Mouse (Mus musculus): ENCODE data around the gene Il11. TPM values are rescaled to one million over a fixed set of nuclear protein-coding genes. Genes with fewer than 3 reads are reported as not detected.

The Il11 gene
- polyA plus RNA-seq, 1 experiment from 2014 or later: 1.3 TPM

DNA sequence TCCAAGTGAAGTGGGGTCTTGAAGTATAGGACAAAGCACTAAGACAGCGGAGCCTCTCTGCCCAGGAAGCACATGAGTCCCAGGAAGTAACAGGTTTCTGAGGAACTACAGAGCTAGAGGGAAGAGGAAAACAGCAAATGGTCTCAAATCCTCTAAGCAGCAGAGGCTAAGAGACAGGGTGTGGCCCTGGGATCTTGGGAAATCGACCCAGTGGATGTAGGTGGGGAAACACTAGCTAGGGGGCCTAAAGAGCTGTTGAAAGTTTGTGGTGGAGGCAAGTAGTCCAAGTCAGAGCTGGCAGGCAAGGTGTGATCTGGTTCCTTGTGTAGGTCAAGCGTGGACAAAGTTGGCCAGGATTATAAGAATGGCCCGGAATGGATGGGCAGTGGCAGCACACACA, 34.3 kb downstream of the Il11 start:
- Histone ChIP-seq H3K9me3 (replicated peaks; ENCODE audit: control insufficient read depth, low read length, poor library complexity, severe bottlenecking) (no peaks in the 10 kb centered on the region), H3K4me1 (ENCODE audit: control insufficient read depth, insufficient read depth, low read length) (peaks cover 14% of the 10 kb centered on the region), H3K4me3 (ENCODE audit: low read depth, low read length) (no peak overlapping the region), H3K27ac (ENCODE audit: low read length) (no peak overlapping the region), H3K4me2 (ENCODE audit: low read length) (no peak overlapping the region), H3K36me3 (ENCODE audit: control insufficient read depth, insufficient read depth, low read length) (peaks cover 10% of the 10 kb centered on the region), H3K27me3 (ENCODE audit: control insufficient read depth, insufficient read depth, low read depth, low read length) (no peaks in the 10 kb centered on the region), H3K9ac (ENCODE audit: low read depth, low read length) (no peak overlapping the region)
- WGBS: 85% methylated on average over 4 of the region's 4 CpGs
- ATAC-seq: no peak

- no peak overlapping the region for H3K4me3 ChIP-seq (ENCODE audit: low read depth, low read length)
- no peaks in the 10 kb centered on the region for H3K27me3 ChIP-seq (ENCODE audit: control insufficient read depth, insufficient read depth, low read depth, low read length)
- peaks cover 10% of the 10 kb centered on the region for H3K36me3 ChIP-seq (ENCODE audit: control insufficient read depth, insufficient read depth, low read length)
- ATAC-seq: no peak
- 77% methylated on average over 9 of the region's 9 CpGs for WGBS
- H3K4me2 ChIP-seq (ENCODE audit: low read length): no peak overlapping the region
- no peak overlapping the region for H3K9ac ChIP-seq (ENCODE audit: low read depth, low read length)
- H3K27ac ChIP-seq (ENCODE audit: low read length): no peak overlapping the region
- peaks cover 10% of the 10 kb centered on the region for H3K4me1 ChIP-seq (ENCODE audit: control insufficient read depth, insufficient read depth, low read length)
- no peaks in the 10 kb centered on the region for H3K9me3 ChIP-seq (replicated peaks; ENCODE audit: control insufficient read depth, low read length, poor library complexity, severe bottlenecking)
Measured at GRCm38 (mm10) chr7:4747156-4747899, 35.3 kb downstream of the Il11 start.

GRCm38 (mm10) chr7:4746326-4746980, 36.2 kb downstream of the Il11 start:
- no peak overlapping the region for H3K27ac ChIP-seq (ENCODE audit: low read length)
- H3K9ac ChIP-seq (ENCODE audit: low read depth, low read length): 0 out of 2 replicates have a peak overlapping the region, but pooled peaks have one; percentile 20
- WGBS: 84% methylated on average over 22 of the region's 22 CpGs
- H3K4me2 ChIP-seq (ENCODE audit: low read length): no peak overlapping the region
- no peak for ATAC-seq
- H3K9me3 ChIP-seq (replicated peaks; ENCODE audit: control insufficient read depth, low read length, poor library complexity, severe bottlenecking): no peaks in the 10 kb centered on the region
- no peak overlapping the region for H3K4me3 ChIP-seq (ENCODE audit: low read depth, low read length)
- peaks cover 11% of the 10 kb centered on the region for H3K4me1 ChIP-seq (ENCODE audit: control insufficient read depth, insufficient read depth, low read length)
- no peaks in the 10 kb centered on the region for H3K27me3 ChIP-seq (ENCODE audit: control insufficient read depth, insufficient read depth, low read depth, low read length)
- H3K36me3 ChIP-seq (ENCODE audit: control insufficient read depth, insufficient read depth, low read length): peaks cover 10% of the 10 kb centered on the region

GRCm38 (mm10) chr7:4744886-4745285, 37.8 kb downstream of the Il11 start:
- H3K4me1 ChIP-seq (ENCODE audit: control insufficient read depth, insufficient read depth, low read length): peaks cover 16% of the 10 kb centered on the region
- no peaks in the 10 kb centered on the region for H3K9me3 ChIP-seq (replicated peaks; ENCODE audit: control insufficient read depth, low read length, poor library complexity, severe bottlenecking)
- H3K36me3 ChIP-seq (ENCODE audit: control insufficient read depth, insufficient read depth, low read length): peaks cover 10% of the 10 kb centered on the region
- H3K4me2 ChIP-seq (ENCODE audit: low read length): no peak overlapping the region
- WGBS: 98% methylated on average over 6 of the region's 6 CpGs
- H3K9ac ChIP-seq (ENCODE audit: low read depth, low read length): no peak overlapping the region
- H3K4me3 ChIP-seq (ENCODE audit: low read depth, low read length): no peak overlapping the region
- ATAC-seq: no peak
- H3K27ac ChIP-seq (ENCODE audit: low read length): no peak overlapping the region
- H3K27me3 ChIP-seq (ENCODE audit: control insufficient read depth, insufficient read depth, low read depth, low read length): no peaks in the 10 kb centered on the region

DNA sequence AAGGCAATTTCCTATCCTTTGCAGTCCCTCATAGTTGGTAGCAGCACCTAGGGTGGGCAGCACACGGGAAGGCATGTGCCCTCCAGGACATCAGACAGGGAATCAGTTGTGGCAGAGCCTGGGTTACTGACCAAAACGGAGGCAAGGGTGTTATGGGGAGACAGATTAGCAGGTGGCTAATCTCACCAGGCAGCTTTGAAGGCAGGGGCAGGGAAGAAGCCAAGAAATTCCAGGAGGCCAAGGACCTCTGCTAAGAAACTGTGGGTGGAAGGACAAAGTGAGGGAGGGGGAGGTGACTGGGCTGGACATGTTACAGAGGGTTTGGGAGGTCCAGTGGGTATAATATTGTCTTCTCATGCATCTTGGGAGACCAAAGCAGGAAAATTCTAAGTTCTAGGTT, 39.3 kb downstream of the Il11 start:
- WGBS: 67% methylated on average over 2 of the region's 2 CpGs
- ATAC-seq: no peak
- Histone ChIP-seq H3K27me3 (ENCODE audit: control insufficient read depth, insufficient read depth, low read depth, low read length) (no peaks in the 10 kb centered on the region), H3K27ac (ENCODE audit: low read length) (no peak overlapping the region), H3K4me1 (ENCODE audit: control insufficient read depth, insufficient read depth, low read length) (peaks cover 25% of the 10 kb centered on the region), H3K4me2 (ENCODE audit: low read length) (no peak overlapping the region), H3K4me3 (ENCODE audit: low read depth, low read length) (no peak overlapping the region), H3K36me3 (ENCODE audit: control insufficient read depth, insufficient read depth, low read length) (peaks cover 10% of the 10 kb centered on the region), H3K9me3 (replicated peaks; ENCODE audit: control insufficient read depth, low read length, poor library complexity, severe bottlenecking) (no peaks in the 10 kb centered on the region), H3K9ac (ENCODE audit: low read depth, low read length) (no peak overlapping the region)

GRCm38 (mm10) chr7:4742482-4742819, 40.2 kb downstream of the Il11 start:
- no peak overlapping the region for H3K4me2 ChIP-seq (ENCODE audit: low read length)
- no peaks in the 10 kb centered on the region for H3K27me3 ChIP-seq (ENCODE audit: control insufficient read depth, insufficient read depth, low read depth, low read length)
- peaks cover 26% of the 10 kb centered on the region for H3K4me1 ChIP-seq (ENCODE audit: control insufficient read depth, insufficient read depth, low read length)
- H3K4me3 ChIP-seq (ENCODE audit: low read depth, low read length): no peak overlapping the region
- peak overlapping the region; percentile 47; the same call in 1 of the 2 replicates for H3K9ac ChIP-seq (ENCODE audit: low read depth, low read length)
- H3K36me3 ChIP-seq (ENCODE audit: control insufficient read depth, insufficient read depth, low read length): peaks cover 10% of the 10 kb centered on the region
- 88% methylated on average over 6 of the region's 6 CpGs for WGBS
- no peaks in the 10 kb centered on the region for H3K9me3 ChIP-seq (replicated peaks; ENCODE audit: control insufficient read depth, low read length, poor library complexity, severe bottlenecking)
- H3K27ac ChIP-seq (ENCODE audit: low read length): no peak overlapping the region
- ATAC-seq: no peak

DNA sequence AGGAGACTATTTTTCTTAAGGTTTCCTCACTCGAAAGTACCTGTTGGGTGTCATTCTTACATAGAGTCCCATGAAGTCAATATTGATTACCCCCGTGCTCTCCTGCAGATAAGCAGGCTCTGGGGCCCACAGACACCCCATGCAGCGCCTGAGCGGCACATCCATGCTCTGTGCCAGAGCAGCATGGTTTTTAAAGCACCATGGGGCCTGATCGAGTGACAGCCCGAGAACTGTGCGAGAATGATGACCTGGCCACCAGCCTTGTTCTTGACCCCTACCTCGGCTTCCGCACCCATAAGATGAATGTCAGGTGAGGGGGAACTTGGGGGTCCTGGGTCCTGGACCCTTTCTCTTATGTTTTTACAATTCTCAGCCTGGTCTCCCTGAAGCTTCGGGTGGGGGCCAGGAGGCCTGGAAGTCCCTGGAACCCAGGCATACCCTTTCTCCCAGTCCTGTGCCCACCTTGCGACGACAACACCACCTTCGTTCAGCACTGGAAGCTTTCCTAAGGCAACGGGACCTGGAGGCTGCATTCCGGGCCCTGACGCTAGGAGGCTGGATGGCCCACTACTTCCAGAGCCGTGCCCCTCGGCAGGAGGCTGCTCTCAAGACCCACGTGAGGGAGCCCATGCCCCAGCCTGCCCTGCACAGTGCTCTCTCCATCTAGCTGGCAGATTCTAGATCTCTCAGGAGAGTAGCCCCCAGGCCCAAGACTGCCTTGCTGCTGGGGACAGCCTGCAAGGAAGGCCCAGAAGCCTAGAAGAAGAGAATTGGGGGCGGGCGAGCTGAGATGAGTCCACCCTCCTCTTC, 40.8 kb downstream of the Il11 start:
- H3K4me1 ChIP-seq (ENCODE audit: control insufficient read depth, insufficient read depth, low read length): peaks cover 26% of the 10 kb centered on the region
- H3K4me3 ChIP-seq (ENCODE audit: low read depth, low read length): no peak overlapping the region; the same call in 1 of the 2 replicates
- peak overlapping the region; percentile 94 for H3K27ac ChIP-seq (ENCODE audit: low read length)
- WGBS: 74% methylated on average over 21 of the region's 21 CpGs
- no peak for ATAC-seq
- H3K9me3 ChIP-seq (replicated peaks; ENCODE audit: control insufficient read depth, low read length, poor library complexity, severe bottlenecking): no peaks in the 10 kb centered on the region
- no peaks in the 10 kb centered on the region for H3K27me3 ChIP-seq (ENCODE audit: control insufficient read depth, insufficient read depth, low read depth, low read length)
- H3K9ac ChIP-seq (ENCODE audit: low read depth, low read length): peak overlapping the region; percentile 47
- H3K36me3 ChIP-seq (ENCODE audit: control insufficient read depth, insufficient read depth, low read length): peaks cover 7% of the 10 kb centered on the region
- H3K4me2 ChIP-seq (ENCODE audit: low read length): peak overlapping the region; percentile 71

GRCm38 (mm10) chr7:4741151-4741550, 41.5 kb downstream of the Il11 start:
- Histone ChIP-seq H3K4me2 (ENCODE audit: low read length) (peak overlapping the region; percentile 71), H3K27me3 (ENCODE audit: control insufficient read depth, insufficient read depth, low read depth, low read length) (no peaks in the 10 kb centered on the region), H3K27ac (ENCODE audit: low read length) (peak overlapping the region; percentile 94), H3K4me3 (ENCODE audit: low read depth, low read length) (peak overlapping the region; percentile 59), H3K9me3 (replicated peaks; ENCODE audit: control insufficient read depth, low read length, poor library complexity, severe bottlenecking) (no peaks in the 10 kb centered on the region), H3K9ac (ENCODE audit: low read depth, low read length) (peak overlapping the region; percentile 83), H3K36me3 (ENCODE audit: control insufficient read depth, insufficient read depth, low read length) (peaks cover 3% of the 10 kb centered on the region), H3K4me1 (ENCODE audit: control insufficient read depth, insufficient read depth, low read length) (peaks cover 26% of the 10 kb centered on the region)
- ATAC-seq: no peak
- 4% methylated on average over 4 of the region's 4 CpGs for WGBS
